Mouse (Mus musculus) central nervous system, embryonic 14 days (tissue): ENCODE data around the gene Gm7233. TPM values are rescaled to one million over a fixed set of nuclear protein-coding genes. Genes with fewer than 3 reads are reported as not detected.

ENCODE experiments used
- polyA plus RNA-seq: library from polyadenylated mRNA; depleted of rRNA; stranded (reverse); fragments of >200 nt; gene quantifications from 2 replicates; pipeline ENCODE4 v1.2.3, GENCODE M21; 2012; rRNA removed

Gene Gm7233
- not detected in 2 replicates for polyA plus RNA-seq

DNA sequence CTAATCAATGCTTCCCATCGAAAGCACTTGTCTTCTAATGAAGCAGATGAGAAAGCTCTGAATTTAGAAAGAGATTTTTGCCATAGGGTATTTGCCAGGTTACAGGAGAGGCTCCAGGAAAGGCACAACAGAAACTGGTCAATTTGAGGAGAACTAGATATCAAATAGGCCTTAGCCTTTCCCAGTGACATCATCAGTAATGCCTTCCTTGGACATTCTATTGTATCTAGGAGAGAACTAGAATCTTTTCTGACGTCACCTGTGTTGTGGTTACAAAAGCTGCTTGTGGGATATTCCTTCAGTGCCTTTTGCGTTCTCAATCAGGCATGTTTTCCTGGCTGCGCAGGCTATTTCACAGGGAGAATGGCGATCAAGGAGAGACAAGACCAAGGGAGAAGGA, at the start of gene Gm7233:
Gene Gm7233, plus strand, starts transcription at position 301 of the 400 bp plus-strand sequence.

GRCm38 (mm10) chr14:43235204-43235603, 55.5 kb downstream of the Gm7233 start, which contains the start of gene Gm8122:
Gene Gm8122 (minus strand): TSS chr14:43235304.

Other genes with a start within 250 kb of the Gm7233 start
- gene Gm8082, start 186.2 kb upstream of the Gm7233 start, polyA plus RNA-seq, result not detected in 2 replicates
- gene Gm10376, start 164.2 kb upstream of the Gm7233 start, polyA plus RNA-seq, result not detected in 2 replicates
- gene Gm8094, start 103.2 kb upstream of the Gm7233 start, polyA plus RNA-seq, result not detected in 2 replicates
- gene Gm8104, start 79.3 kb upstream of the Gm7233 start, polyA plus RNA-seq, result not detected in 2 replicates
- not detected in 2 replicates for gene Gm8122, start 55.4 kb downstream of the Gm7233 start, polyA plus RNA-seq
- gene Gm8126, start 78.8 kb downstream of the Gm7233 start, polyA plus RNA-seq, result not detected in 2 replicates
- 0.06 TPM in 1 of 2 replicates, not detected in the other for gene Gm9732, start 95.2 kb downstream of the Gm7233 start, polyA plus RNA-seq
- gene Gm8127, start 114.0 kb downstream of the Gm7233 start, polyA plus RNA-seq, result not detected in 2 replicates
- 0.09 TPM in 1 of 2 replicates, not detected in the other for gene 1700001F09Rik, start 167.9 kb downstream of the Gm7233 start, polyA plus RNA-seq
- gene Gm8138, start 236.5 kb downstream of the Gm7233 start, polyA plus RNA-seq, result not detected in 2 replicates